Mouse (Mus musculus) liver, adult 2 months (tissue): ENCODE measurements at regions not wholly inside any gene's neighbourhood (a gene's known extent, or its start where the extent isn't known, plus 50 kb on each side); places are given as distances from the start of the nearest gene placed in this dataset.

Experiments used
- DNase-seq: peaks from one replicate; pipeline ENCODE4 v3.0.0-alpha.2; 2011; ENCODE audit warnings: low read depth, low spot score; ENCODE audit errors: extremely low read depth
- H3K27ac ChIP-seq: fragments of 200-500 bp; replicated peaks from 2 replicates; pipeline ENCODE4 v1.5.1; 2012; ENCODE audit warnings: low read depth, mild to moderate bottlenecking, control low read depth, inconsistent platforms, low read length; ENCODE audit not compliant: insufficient read depth
- H3K27me3 ChIP-seq: fragments of 200-500 bp; 2 replicates; pipeline ENCODE4 v1.6.1; 2012; ENCODE audit warnings: mild to moderate bottlenecking, moderate library complexity, low read length, inconsistent platforms; ENCODE audit not compliant: control insufficient read depth, insufficient read depth
- H3K36me3 ChIP-seq: fragments of 200-500 bp; 2 replicates; pipeline ENCODE4 v1.6.1; 2012; ENCODE audit warnings: low read length, inconsistent platforms; ENCODE audit not compliant: control insufficient read depth, insufficient read depth
- H3K4me1 ChIP-seq: fragments of 200-500 bp; 2 replicates; pipeline ENCODE4 v1.6.1; 2011; ENCODE audit warnings: low read length; ENCODE audit not compliant: control insufficient read depth, insufficient read depth
- H3K4me3 ChIP-seq: fragments of 200-500 bp; 2 replicates; pipeline ENCODE4 v1.5.1; 2011; ENCODE audit warnings: low read depth, mild to moderate bottlenecking, control low read depth, low read length, moderate library complexity; ENCODE audit not compliant: insufficient read depth
- H3K79me2 ChIP-seq: fragments of 200-500 bp; 2 replicates; pipeline ENCODE4 v1.6.1; 2012; ENCODE audit warnings: inconsistent platforms, mild to moderate bottlenecking, low read length, moderate library complexity; ENCODE audit not compliant: control insufficient read depth, insufficient read depth
- H3K9ac ChIP-seq: fragments of 200-500 bp; 2 replicates; pipeline ENCODE4 v1.6.1; 2012; ENCODE audit warnings: low read depth, mild to moderate bottlenecking, control low read depth, inconsistent platforms, low read length
- CTCF ChIP-seq: fragments of 200-500 bp; IDR thresholded peaks from 2 replicates; pipeline ENCODE4 v1.5.1; 2011; ENCODE audit warnings: low read depth, low read length, control low read depth
- POLR2A ChIP-seq: fragments of 200-500 bp; IDR thresholded peaks from 2 replicates; pipeline ENCODE4 v1.6.1; 2011; ENCODE audit warnings: low read length, control low read depth; ENCODE audit not compliant: insufficient read depth; ENCODE audit errors: extremely low read depth
- WGBS: fragments of 180-500 bp; shearing (Covaris S2); methylation state at CpG from one replicate; pipeline ENCODE4 v1.1.7; 2018; 5-methylcytosine and 5-hydroxymethylcytosine counted together

DNA sequence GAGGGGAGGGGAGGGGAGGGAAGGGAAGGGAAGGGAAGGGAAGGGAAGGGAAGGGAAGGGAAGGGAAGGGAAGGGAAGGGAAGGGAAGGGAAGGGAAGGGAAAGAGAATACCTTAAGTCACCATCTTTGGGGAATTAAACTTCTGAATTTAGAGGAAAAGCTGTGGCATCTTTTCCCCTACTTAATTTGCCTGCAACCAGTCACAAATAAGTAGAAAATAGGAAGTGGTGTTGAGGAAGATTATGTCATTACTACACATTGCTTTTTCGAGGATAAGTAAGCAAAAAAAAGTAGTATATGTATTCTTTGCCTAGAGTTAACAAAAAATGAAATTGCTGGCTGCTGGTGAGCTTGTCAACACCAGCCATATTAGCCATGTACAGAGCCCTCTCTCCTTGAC, 51.4 kb upstream of the Nr4a2 start:
- 74% methylated on average over 1 of the region's 1 CpGs for WGBS
- DNase-seq: no peak
- H3K4me1 ChIP-seq: no peaks in the 10 kb centered on the region
- H3K27ac ChIP-seq: no peak overlapping the region
- no peak overlapping the region for H3K9ac ChIP-seq
- TF ChIP-seq POLR2A (no peak), CTCF (no peak)
- no peaks in the 10 kb centered on the region for H3K79me2 ChIP-seq
- no peaks in the 10 kb centered on the region for H3K36me3 ChIP-seq
- no peak overlapping the region for H3K4me3 ChIP-seq
- H3K27me3 ChIP-seq: no peaks in the 10 kb centered on the region
